ENCODE assay signal across 9 mouse cellular contexts in genomic region chr16:28753124-28753917, GRCm38 (mm10). TPM values are rescaled to one million over a fixed set of nuclear protein-coding genes. Genes with fewer than 3 reads are reported as not detected.
DNase-seq lines count a peak whose midpoint lies in the region; ATAC-seq and TF ChIP-seq lines count a peak whose summit lies in the region.
"Had no signal": no experiment of that assay in that cellular context is flagged by ENCODE, and none has a peak within 500 bp of the region (broad histone marks: within the 10 kb centered on the region; RNA-seq: fewer than 3 reads in every experiment).

No protein-coding gene starts in this region.

- H3K27me3 ChIP-seq in ES-Bruce4 (ENCODE audit: control insufficient read depth, insufficient read depth, low read length, poor library complexity, severe bottlenecking): no peaks in the 10 kb centered on the region; the same call in 1 of the 2 replicates
- H3K27me3 ChIP-seq in hindbrain, embryonic 10.5 days (ENCODE audit: insufficient read depth, poor library complexity, severe bottlenecking): no peaks in the 10 kb centered on the region; the same call in 1 of the 2 replicates
- peaks cover 5% of the 10 kb centered on the region; the same call in 1 of the 2 replicates for H3K27me3 ChIP-seq in lung, postnatal 0 days (replicated peaks; ENCODE audit: insufficient read depth, low read length)
- H3K27me3 ChIP-seq: CH12.LX had no signal

- no peak overlapping the region for H3K27ac ChIP-seq in ES-Bruce4 (ENCODE audit: insufficient read depth, low read length)
- H3K27ac ChIP-seq in hindbrain, embryonic 10.5 days: peak overlapping the region; percentile 77
- H3K27ac ChIP-seq in lung, postnatal 0 days (ENCODE audit: low read length): no peak overlapping the region

- peak; percentile 49 for ATAC-seq in lung, postnatal 0 days

- peak overlapping the region; percentile 37 for H3K4me2 ChIP-seq in lung, postnatal 0 days (replicated peaks; ENCODE audit: low read depth, low read length)

- peak overlapping the region; percentile 67 for H3K4me3 ChIP-seq in ES-Bruce4 (ENCODE audit: low read depth, low read length)
- H3K4me3 ChIP-seq in hindbrain, embryonic 10.5 days: peak overlapping the region; percentile 58
- H3K4me3 ChIP-seq in lung, postnatal 0 days (ENCODE audit: low read depth, low read length): no peak overlapping the region

- no peaks in the 10 kb centered on the region for H3K9me3 ChIP-seq in ES-Bruce4 (replicated peaks; ENCODE audit: control insufficient read depth, insufficient read depth, low read length, poor library complexity, severe bottlenecking)
- no peaks in the 10 kb centered on the region for H3K9me3 ChIP-seq in hindbrain, embryonic 10.5 days
- no peaks in the 10 kb centered on the region for H3K9me3 ChIP-seq in lung, postnatal 0 days (ENCODE audit: low read length)

- H3K36me3 ChIP-seq in ES-Bruce4 (ENCODE audit: control insufficient read depth, insufficient read depth, low read length, poor library complexity, severe bottlenecking): no peaks in the 10 kb centered on the region
- H3K36me3 ChIP-seq in hindbrain, embryonic 10.5 days: no peaks in the 10 kb centered on the region
- no peaks in the 10 kb centered on the region for H3K36me3 ChIP-seq in lung, postnatal 0 days (ENCODE audit: insufficient read depth, low read length)

- H3K9ac ChIP-seq in ES-Bruce4 (ENCODE audit: low read depth, poor library complexity, severe bottlenecking): peak overlapping the region; percentile 7
- no peak overlapping the region for H3K9ac ChIP-seq in lung, postnatal 0 days (replicated peaks; ENCODE audit: low read depth)

- no peak for TF ChIP-seq CTCF in ES-Bruce4 (IDR thresholded peaks at IDR 0.05; ENCODE audit: low read depth, low read length)
- no peak for TF ChIP-seq CTCF in lung, postnatal 0 days (IDR thresholded peaks at IDR 0.05)

- TF ChIP-seq POLR2A in ES-Bruce4 (IDR thresholded peaks at IDR 0.05; ENCODE audit: insufficient read depth, low read length): no peak

- under 1% methylated on average over 33 of the region's 33 CpGs for WGBS in hindbrain, embryonic 10.5 days
- WGBS in lung, postnatal 0 days: under 1% methylated on average over 33 of the region's 33 CpGs

- no peak for TF ChIP-seq EP300 in ES-Bruce4 (IDR thresholded peaks at IDR 0.05; ENCODE audit: insufficient read depth, low read depth, low read length)
- no peak for TF ChIP-seq EP300 in lung, postnatal 0 days (IDR thresholded peaks at IDR 0.05)

- no peaks in the 10 kb centered on the region for H3K4me1 ChIP-seq in ES-Bruce4 (ENCODE audit: control insufficient read depth, insufficient read depth, low read length)
- H3K4me1 ChIP-seq in hindbrain, embryonic 10.5 days (replicated peaks): peaks cover 8% of the 10 kb centered on the region
- H3K4me1 ChIP-seq in lung, postnatal 0 days (ENCODE audit: insufficient read depth, low read depth, low read length): no peaks in the 10 kb centered on the region

- peak; percentile 91 to 93 for DNase-seq in cerebellum, adult 18-20 months
- peak; percentile 86 for DNase-seq in forelimb bud, embryonic 11.5 days (ENCODE audit: low read depth, low spot score)
- peak; percentile 92 for DNase-seq in hindbrain, embryonic 10.5 days (ENCODE audit: low spot score)
- DNase-seq in layer of hippocampus, adult 8-10 months (ENCODE audit: low spot score in 2 of 2): peak; percentile 85 to 86
- peak; percentile 44 for DNase-seq in lung, postnatal 0 days (ENCODE audit: low spot score)
- DNase-seq in right cerebral cortex, adult 2 months (ENCODE audit: low spot score in 2 of 2): peak; percentile 87 to 88
- no peak for DNase-seq in thymus, adult 18-20 months

RNA-seq across cellular contexts. Expression of gene Fgf12, which starts 0.5 kb away (rescaled TPM):
- not detected in 2 replicates for polyA plus RNA-seq in ES-Bruce4 (2011; ENCODE audit: insufficient read depth, insufficient read length, low read depth, missing spikeins)
- 2.8 and 3.9 TPM in 2 replicates for polyA plus RNA-seq in hindbrain, embryonic 10.5 days (2016; fragmentation: Nextera tagmentation; extraction: Ambion mirVana)
- 100 to 1,000 TPM; 152 to 164 (median 156) TPM for total RNA-seq in layer of hippocampus, adult 8-10 months (2022)
- 3.6 and 3.9 TPM in 2 replicates for polyA plus RNA-seq in lung, postnatal 0 days (2015; fragmentation: Nextera tagmentation; extraction: Ambion mirVana)
- total RNA-seq: CH12.LX had no signal

Comparison
In these comparisons a context has a peak if more than half of its experiments do, and no peak if none do; other contexts are left out.
1. DNase-seq: peak in cerebellum, adult 18-20 months (2 of 2), forelimb bud, embryonic 11.5 days (single experiment), hindbrain, embryonic 10.5 days (single experiment), layer of hippocampus, adult 8-10 months (2 of 2), lung, postnatal 0 days (single experiment) and right cerebral cortex, adult 2 months (2 of 2); none in thymus, adult 18-20 months (0 of 2).